ENCODE assay signal across 9 mouse cellular contexts in the genomic region with DNA sequence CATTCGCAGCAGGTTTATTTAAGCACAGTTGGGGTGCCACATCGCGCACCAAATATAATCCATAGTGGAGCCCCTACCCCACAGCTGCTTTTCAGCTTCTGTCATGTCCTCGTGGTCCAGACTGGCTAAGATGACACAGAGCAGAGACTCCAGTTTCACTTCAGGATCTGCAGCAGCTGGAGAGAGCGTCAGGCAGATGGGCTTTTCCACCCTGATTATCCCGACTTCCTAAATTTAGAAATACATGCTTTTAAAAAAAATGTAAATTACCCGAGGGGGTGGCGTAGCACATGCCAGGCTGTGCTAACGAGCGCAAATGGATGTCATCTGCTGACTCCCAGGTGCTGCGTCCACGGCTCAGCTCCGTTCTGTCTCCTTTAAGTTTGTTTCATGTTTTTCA. TPM values are rescaled to one million over a fixed set of nuclear protein-coding genes. Genes with fewer than 3 reads are reported as not detected.
A peak's percentile ranks its signal among the peaks of the same experiment; 100 is the strongest.
DNase-seq lines count a peak whose midpoint lies in the region; ATAC-seq and TF ChIP-seq lines count a peak whose summit lies in the region.
"Had no signal": no experiment of that assay in that cellular context is flagged by ENCODE, and none has a peak within 500 bp of the region (broad histone marks: within the 10 kb centered on the region; RNA-seq: fewer than 3 reads in every experiment).

No protein-coding gene starts in this region.

- 50% methylated on average over 13 of the region's 13 CpGs for WGBS in forebrain, embryonic 13.5 days
- WGBS in forebrain, embryonic 11.5 days = 75% methylated on average over 13 of the region's 13 CpGs
- 38% methylated on average over 13 of the region's 13 CpGs for WGBS in embryonic facial prominence, embryonic 13.5 days
- 71% methylated on average over 13 of the region's 13 CpGs for WGBS in kidney, embryonic 16.5 days

- H3K27me3 ChIP-seq in forebrain, embryonic 13.5 days = no peaks in the 10 kb centered on the region
- H3K27me3 ChIP-seq in forebrain, embryonic 11.5 days (ENCODE audit: control insufficient read depth, insufficient read depth, low read length) = no peaks in the 10 kb centered on the region
- no peaks in the 10 kb centered on the region; the same call in 1 of the 2 replicates for H3K27me3 ChIP-seq in embryonic facial prominence, embryonic 13.5 days
- H3K27me3 ChIP-seq in myocyte (ENCODE audit: control insufficient read depth, insufficient read depth, insufficient read length) = no peaks in the 10 kb centered on the region
- H3K27me3 ChIP-seq in kidney, embryonic 16.5 days (ENCODE audit: insufficient read depth, low read length) = no peaks in the 10 kb centered on the region

- DNase-seq in forebrain, embryonic 11.5 days (ENCODE audit: low spot score) = no peak
- DNase-seq in layer of hippocampus, adult 9-11 months = peak; percentile 84
- no peak for DNase-seq in natural killer cell, adult 2 months (ENCODE audit: low spot score in 2 of 2)
- DNase-seq in lung, postnatal 14 days = no peak
- DNase-seq: cerebellum, postnatal 36 days had no signal

- H3K4me2 ChIP-seq in forebrain, embryonic 13.5 days = peak overlapping the region; percentile 26
- no peak overlapping the region for H3K4me2 ChIP-seq in forebrain, embryonic 11.5 days (ENCODE audit: low read depth, low read length, severe bottlenecking)
- H3K4me2 ChIP-seq in embryonic facial prominence, embryonic 13.5 days = peak overlapping the region; percentile 33; the same call in 1 of the 2 replicates
- peak overlapping the region; percentile 12 for H3K4me2 ChIP-seq in myocyte (ENCODE audit: low read depth)
- H3K4me2 ChIP-seq in kidney, embryonic 16.5 days (replicated peaks; ENCODE audit: low read depth, low read length) = no peak overlapping the region

- peak; percentile 89 for ATAC-seq in forebrain, embryonic 13.5 days
- ATAC-seq in forebrain, embryonic 11.5 days (replicated peaks; ENCODE audit: low FRiP score) = no peak
- ATAC-seq in embryonic facial prominence, embryonic 13.5 days (ENCODE audit: insufficient number of reproducible peaks, insufficient read depth, low FRiP score, low TSS enrichment, low read depth) = peak; percentile 62
- no peak for ATAC-seq in kidney, embryonic 16.5 days (ENCODE audit: low FRiP score, low TSS enrichment)

- no peak overlapping the region for H3ac ChIP-seq in myocyte (ENCODE audit: control insufficient read depth, insufficient read length)

- peaks cover 19% of the 10 kb centered on the region for H3K4me1 ChIP-seq in forebrain, embryonic 13.5 days
- no peaks in the 10 kb centered on the region for H3K4me1 ChIP-seq in forebrain, embryonic 11.5 days (replicated peaks; ENCODE audit: control insufficient read depth, insufficient read depth, low read length)
- peaks cover 3% of the 10 kb centered on the region; the same call in 1 of the 2 replicates for H3K4me1 ChIP-seq in embryonic facial prominence, embryonic 13.5 days
- no peaks in the 10 kb centered on the region for H3K4me1 ChIP-seq in kidney, embryonic 16.5 days (ENCODE audit: insufficient read depth, low read length)

- no peaks in the 10 kb centered on the region for H3K9me3 ChIP-seq in forebrain, embryonic 13.5 days (replicated peaks)
- H3K9me3 ChIP-seq in forebrain, embryonic 11.5 days (ENCODE audit: control insufficient read depth, low read length) = no peaks in the 10 kb centered on the region
- no peaks in the 10 kb centered on the region for H3K9me3 ChIP-seq in embryonic facial prominence, embryonic 13.5 days
- no peaks in the 10 kb centered on the region for H3K9me3 ChIP-seq in kidney, embryonic 16.5 days (ENCODE audit: low read length)

- TF ChIP-seq POLR2A in myocyte (IDR thresholded peaks at IDR 0.05; ENCODE audit: insufficient read length, low read depth) = no peak

- no peak overlapping the region for H3K9ac ChIP-seq in forebrain, embryonic 13.5 days
- H3K9ac ChIP-seq in forebrain, embryonic 11.5 days (ENCODE audit: low read length) = no peak overlapping the region
- H3K9ac ChIP-seq in embryonic facial prominence, embryonic 13.5 days = no peak overlapping the region
- H3K9ac ChIP-seq in kidney, embryonic 16.5 days (replicated peaks; ENCODE audit: low read length) = no peak overlapping the region

- H3K27ac ChIP-seq in forebrain, embryonic 13.5 days = peak overlapping the region; percentile 21; the same call in 1 of the 2 replicates
- no peak overlapping the region for H3K27ac ChIP-seq in forebrain, embryonic 11.5 days (ENCODE audit: low read depth, low read length)
- H3K27ac ChIP-seq in embryonic facial prominence, embryonic 13.5 days = no peak overlapping the region
- no peak overlapping the region for H3K27ac ChIP-seq in kidney, embryonic 16.5 days (ENCODE audit: low read length)

- no peaks in the 10 kb centered on the region for H3K36me3 ChIP-seq in forebrain, embryonic 13.5 days (ENCODE audit: poor library complexity, severe bottlenecking)
- no peaks in the 10 kb centered on the region for H3K36me3 ChIP-seq in forebrain, embryonic 11.5 days (ENCODE audit: control insufficient read depth, insufficient read depth, low read length)
- H3K36me3 ChIP-seq in embryonic facial prominence, embryonic 13.5 days = no peaks in the 10 kb centered on the region
- H3K36me3 ChIP-seq in myocyte (ENCODE audit: control insufficient read depth, insufficient read depth) = no peaks in the 10 kb centered on the region
- H3K36me3 ChIP-seq in kidney, embryonic 16.5 days (ENCODE audit: insufficient read depth, low read length) = no peaks in the 10 kb centered on the region

- no peaks in the 10 kb centered on the region for H3K79me2 ChIP-seq in myocyte (ENCODE audit: control insufficient read depth, insufficient read depth)

- no peak overlapping the region for H3K4me3 ChIP-seq in forebrain, embryonic 13.5 days
- H3K4me3 ChIP-seq in forebrain, embryonic 11.5 days (ENCODE audit: low read depth, low read length) = no peak overlapping the region
- H3K4me3 ChIP-seq in embryonic facial prominence, embryonic 13.5 days = no peak overlapping the region
- no peak overlapping the region for H3K4me3 ChIP-seq in myocyte
- H3K4me3 ChIP-seq in kidney, embryonic 16.5 days (ENCODE audit: low read length) = no peak overlapping the region

TF ChIP-seq in myocyte, 11 proteins besides CTCF, POLR2A, EP300 and RAD21:
- TF ChIP-seq TCF3 (IDR thresholded peaks at IDR 0.05; ENCODE audit: insufficient read length, low read depth) = no peak
- TF ChIP-seq MAX (IDR thresholded peaks at IDR 0.05; ENCODE audit: low read depth) = no peak
- no peak for TF ChIP-seq REST (IDR thresholded peaks at IDR 0.05; ENCODE audit: insufficient read depth, insufficient read length)

RNA-seq across cellular contexts. Expression of a gene that starts 32.5 kb away (rescaled TPM):
- 3.6 and 4.6 TPM in 2 replicates for polyA plus RNA-seq in forebrain, embryonic 13.5 days (2015; fragmentation: Nextera tagmentation; extraction: Ambion mirVana)
- polyA plus RNA-seq in forebrain, embryonic 11.5 days (2014; fragmentation: Nextera tagmentation; extraction: Ambion mirVana) = 4.1 and 4.5 TPM in 2 replicates
- polyA plus RNA-seq in embryonic facial prominence, embryonic 13.5 days (2015; fragmentation: Nextera tagmentation; extraction: Ambion mirVana) = 0.66 and 0.73 TPM in 2 replicates
- polyA plus RNA-seq in myocyte (2012; fragmentation: generic; extraction: Trizol) = 0.47 TPM
- polyA plus RNA-seq in kidney, embryonic 16.5 days (2015; fragmentation: Nextera tagmentation; extraction: Ambion mirVana) = 2.6 and 2.9 TPM in 2 replicates

Comparison
In these comparisons a context has a peak if more than half of its experiments do, and no peak if none do; other contexts are left out.
1. ATAC-seq: peak in forebrain, embryonic 13.5 days (single experiment) and embryonic facial prominence, embryonic 13.5 days (single experiment); none in forebrain, embryonic 11.5 days (single experiment) and kidney, embryonic 16.5 days (single experiment).
2. H3K4me2 ChIP-seq: peak in forebrain, embryonic 13.5 days (single experiment), embryonic facial prominence, embryonic 13.5 days (single experiment) and myocyte (single experiment); none in forebrain, embryonic 11.5 days (single experiment) and kidney, embryonic 16.5 days (single experiment).